Mouse (Mus musculus) embryo, embryonic 11.5 days (tissue): ENCODE data around the gene Harbi1.

Experiments used
- DNase-seq: peaks from one replicate; pipeline ENCODE4 v3.0.0-alpha.2; 2012; ENCODE audit warnings: low read depth, low spot score

The Harbi1 gene

GRCm38 (mm10) chr2:91710272-91711234 lies at the start of gene Harbi1, which contains the start of gene Atg13:
TSS of gene Harbi1 (plus strand) at chr2:91710852.
TSS of gene Atg13 (minus strand) at chr2:91710576.
- DNase-seq, result peak; percentile 84

- DNase-seq, result no peak
Measured at GRCm38 (mm10) chr2:91660981-91661380, 49.7 kb upstream of the Harbi1 start.

GRCm38 (mm10) chr2:91664780-91665179 lies 45.9 kb upstream of the Harbi1 start:
- DNase-seq, result no peak

- no peak for DNase-seq
Measured at GRCm38 (mm10) chr2:91666386-91666910, 44.2 kb upstream of the Harbi1 start.

- no peak for DNase-seq
Measured at GRCm38 (mm10) chr2:91667747-91668146, 42.9 kb upstream of the Harbi1 start.

- no peak for DNase-seq
Measured at GRCm38 (mm10) chr2:91669326-91669725, 41.3 kb upstream of the Harbi1 start.

GRCm38 (mm10) chr2:91670038-91670437 lies 40.6 kb upstream of the Harbi1 start:
- DNase-seq, result no peak

GRCm38 (mm10) chr2:91673587-91673986 lies 37.1 kb upstream of the Harbi1 start:
- DNase-seq, result no peak

- DNase-seq, result no peak
Measured at GRCm38 (mm10) chr2:91674895-91675294, 35.8 kb upstream of the Harbi1 start.

GRCm38 (mm10) chr2:91676420-91676819 lies 34.2 kb upstream of the Harbi1 start:
- no peak for DNase-seq

GRCm38 (mm10) chr2:91676961-91677360 lies 33.7 kb upstream of the Harbi1 start:
- DNase-seq, result no peak

- DNase-seq, result peak; percentile 38
Measured at GRCm38 (mm10) chr2:91682850-91683249, 27.8 kb upstream of the Harbi1 start.

GRCm38 (mm10) chr2:91683919-91684318 lies 26.7 kb upstream of the Harbi1 start:
- DNase-seq, result no peak

- DNase-seq, result no peak
Measured at GRCm38 (mm10) chr2:91689452-91689851, 21.2 kb upstream of the Harbi1 start.

GRCm38 (mm10) chr2:91695436-91696224 lies 15.0 kb upstream of the Harbi1 start:
- DNase-seq, result no peak

- DNase-seq, result no peak
Measured at GRCm38 (mm10) chr2:91696225-91696590, 14.4 kb upstream of the Harbi1 start.

- no peak for DNase-seq
Measured at GRCm38 (mm10) chr2:91699225-91699624, 11.4 kb upstream of the Harbi1 start.

GRCm38 (mm10) chr2:91701366-91701765 lies 9.3 kb upstream of the Harbi1 start:
- DNase-seq, result no peak

GRCm38 (mm10) chr2:91705736-91706135 lies 4.9 kb upstream of the Harbi1 start:
- DNase-seq, result no peak

GRCm38 (mm10) chr2:91706456-91706855 lies 4.2 kb upstream of the Harbi1 start:
- DNase-seq, result no peak

- DNase-seq, result no peak
Measured at GRCm38 (mm10) chr2:91708361-91708760, 2.3 kb upstream of the Harbi1 start.

- DNase-seq, result no peak
Measured at GRCm38 (mm10) chr2:91711256-91711925, 739 bp downstream of the Harbi1 start.
